Mouse (Mus musculus): Measurements from ENCODE around the gene Gramd1c.

DNA sequence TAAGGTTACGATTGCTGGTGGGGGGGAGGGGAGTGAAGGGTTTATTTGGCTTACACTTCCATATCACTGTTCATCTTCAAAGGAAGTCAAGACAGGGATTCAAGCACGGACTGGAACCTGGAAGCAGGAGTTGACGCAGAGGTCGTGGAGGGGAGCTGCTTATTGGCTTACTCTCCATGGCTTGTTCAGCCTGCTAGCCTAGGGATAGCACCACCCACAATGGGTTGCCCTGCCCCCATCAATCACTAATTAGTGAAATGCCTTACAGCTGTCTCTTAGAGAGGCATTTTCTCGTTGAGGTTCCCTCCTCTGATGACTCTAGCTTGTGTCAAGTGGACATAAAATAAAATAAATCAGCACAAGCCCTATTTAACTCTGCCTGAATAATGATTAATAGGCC is 52.1 kb downstream of the Gramd1c start:
- no peak for TF ChIP-seq POLR2A (IDR thresholded peaks at IDR 0.05; ENCODE audit: borderline replicate concordance, extremely low read depth, insufficient read depth, insufficient read length, poor library complexity, severe bottlenecking)
- no peak for TF ChIP-seq CTCF (IDR thresholded peaks at IDR 0.05; ENCODE audit: borderline replicate concordance, extremely low read depth, insufficient read depth, insufficient read length)

Measured in brain, embryonic 14.5 days (tissue).